Mouse (Mus musculus) lung, postnatal 36 days (tissue): ENCODE results near the gene Pcgf5.

ENCODE experiments used
- DNase-seq: peaks from one replicate; pipeline ENCODE4 v3.0.0; 2022; ENCODE audit warnings: mixed read lengths

Gene Pcgf5

DNA sequence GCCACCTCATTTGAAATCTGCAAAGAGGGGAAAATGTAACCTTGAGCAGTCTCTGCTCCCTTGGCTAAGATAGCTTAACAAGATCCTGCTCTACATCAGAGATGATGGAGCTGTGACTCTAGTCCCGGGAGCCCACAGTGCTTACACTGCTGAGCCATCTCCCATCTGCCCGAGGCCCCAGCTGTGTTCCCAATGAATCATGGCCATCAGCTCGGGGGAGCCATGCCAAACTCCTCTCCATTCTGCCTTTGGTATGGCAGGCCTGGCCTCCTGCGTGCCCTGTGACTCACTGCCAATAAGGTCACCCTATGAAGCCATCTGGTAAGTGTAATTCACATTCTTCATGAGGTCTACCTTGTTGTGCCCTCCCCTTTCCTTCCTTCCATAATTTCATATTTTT lies 149.0 kb downstream of the Pcgf5 start:
- DNase-seq = no peak

DNA sequence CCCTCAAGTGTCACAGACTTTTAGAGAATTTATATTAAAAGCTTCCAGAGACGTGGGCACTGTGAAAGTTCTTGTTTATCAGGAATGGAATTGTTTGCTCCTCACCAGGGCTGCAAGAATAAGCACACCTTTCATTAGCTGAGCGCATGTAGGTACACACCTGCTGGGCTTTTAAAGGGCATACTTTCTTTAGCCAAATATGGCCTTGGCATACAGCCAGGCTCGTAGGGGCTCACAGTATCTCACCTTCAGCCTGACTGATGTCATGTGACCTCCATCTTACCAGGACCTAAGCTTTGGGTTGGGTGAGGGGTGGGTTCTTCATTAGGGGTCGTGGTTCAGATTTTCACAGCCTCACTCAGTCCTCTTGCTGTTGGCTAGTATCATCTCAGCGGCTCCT lies 149.6 kb downstream of the Pcgf5 start:
- DNase-seq = no peak

DNA sequence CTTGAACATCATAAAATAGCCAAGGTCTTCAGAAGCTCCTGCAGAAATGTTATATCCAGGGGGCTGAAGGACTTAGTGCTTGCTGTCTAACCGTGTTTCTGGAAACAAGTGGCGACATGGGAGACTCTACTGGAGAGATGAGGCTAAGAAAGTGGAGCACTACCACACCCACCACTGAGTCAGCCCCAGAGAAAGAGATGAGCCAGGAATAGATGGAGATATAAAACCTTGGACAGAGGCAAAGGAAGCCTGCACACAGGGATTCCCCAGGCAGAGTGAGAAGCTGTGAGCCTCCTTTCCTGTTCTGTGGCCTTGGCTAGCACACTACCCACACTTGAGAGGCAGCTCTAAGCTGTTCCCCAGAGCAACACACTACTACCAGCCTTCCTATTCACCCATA lies 156.6 kb downstream of the Pcgf5 start:
- no peak for DNase-seq
